Mouse (Mus musculus): Measurements from ENCODE around the gene Ipo11. TPM values are rescaled to one million over a fixed set of nuclear protein-coding genes. Genes with fewer than 3 reads are reported as not detected.

Gene Ipo11
- polyA plus RNA-seq, 1 experiment from 2014 or later: 49.3 TPM

GRCm38 (mm10) chr13:106842542-106842941, 94.2 kb downstream of the Ipo11 start:
- H3K27me3 ChIP-seq (ENCODE audit: control insufficient read depth, insufficient read depth, low read length): no peaks in the 10 kb centered on the region
- no peaks in the 10 kb centered on the region for H3K4me1 ChIP-seq (ENCODE audit: control insufficient read depth, insufficient read depth, low read length)
- ATAC-seq (ENCODE audit: insufficient number of reproducible peaks, insufficient read depth, low FRiP score, low read depth): no peak

GRCm38 (mm10) chr13:106838778-106839177, 98.0 kb downstream of the Ipo11 start:
- WGBS: 84% methylated on average over 3 of the region's 3 CpGs
- Histone ChIP-seq H3K27me3 (ENCODE audit: control insufficient read depth, insufficient read depth, low read length) (no peaks in the 10 kb centered on the region), H3K36me3 (ENCODE audit: control insufficient read depth, insufficient read depth, low read length) (peaks cover 5% of the 10 kb centered on the region; the same call in 1 of the 2 replicates), H3K9ac (replicated peaks; ENCODE audit: low read depth, low read length) (no peak overlapping the region), H3K4me1 (ENCODE audit: control insufficient read depth, insufficient read depth, low read length) (no peaks in the 10 kb centered on the region), H3K4me2 (replicated peaks; ENCODE audit: low read depth, low read length) (no peak overlapping the region), H3K9me3 (ENCODE audit: control insufficient read depth, low read depth, low read length) (no peaks in the 10 kb centered on the region), H3K27ac (ENCODE audit: low read length) (no peak overlapping the region), H3K4me3 (ENCODE audit: low read depth, low read length) (no peak overlapping the region)
- no peak for ATAC-seq (ENCODE audit: insufficient number of reproducible peaks, insufficient read depth, low FRiP score, low read depth)

More at GRCm38 (mm10) chr13:106842542-106842941, 94.2 kb downstream of the Ipo11 start:
- 91% methylated on average over 4 of the region's 4 CpGs for WGBS
- H3K27ac ChIP-seq (ENCODE audit: low read length): no peak overlapping the region
- 0 out of 2 replicates have a peak, but pooled peaks cover 5% of the 10 kb centered on the region for H3K36me3 ChIP-seq (ENCODE audit: control insufficient read depth, insufficient read depth, low read length)
- no peaks in the 10 kb centered on the region for H3K9me3 ChIP-seq (ENCODE audit: control insufficient read depth, low read depth, low read length)
- H3K4me3 ChIP-seq (ENCODE audit: low read depth, low read length): no peak overlapping the region
- no peak overlapping the region for H3K4me2 ChIP-seq (replicated peaks; ENCODE audit: low read depth, low read length)
- no peak overlapping the region for H3K9ac ChIP-seq (replicated peaks; ENCODE audit: low read depth, low read length)

GRCm38 (mm10) chr13:106836527-106836879, 100.3 kb downstream of the Ipo11 start:
- no peaks in the 10 kb centered on the region for H3K4me1 ChIP-seq (ENCODE audit: control insufficient read depth, insufficient read depth, low read length)
- ATAC-seq (ENCODE audit: insufficient number of reproducible peaks, insufficient read depth, low FRiP score, low read depth): no peak
- no peaks in the 10 kb centered on the region for H3K9me3 ChIP-seq (ENCODE audit: control insufficient read depth, low read depth, low read length)
- no peak overlapping the region for H3K4me3 ChIP-seq (ENCODE audit: low read depth, low read length)
- H3K27ac ChIP-seq (ENCODE audit: low read length): no peak overlapping the region
- peaks cover 5% of the 10 kb centered on the region; the same call in 1 of the 2 replicates for H3K36me3 ChIP-seq (ENCODE audit: control insufficient read depth, insufficient read depth, low read length)
- H3K4me2 ChIP-seq (replicated peaks; ENCODE audit: low read depth, low read length): no peak overlapping the region
- H3K9ac ChIP-seq (replicated peaks; ENCODE audit: low read depth, low read length): no peak overlapping the region
- H3K27me3 ChIP-seq (ENCODE audit: control insufficient read depth, insufficient read depth, low read length): no peaks in the 10 kb centered on the region
- 84% methylated on average over 5 of the region's 5 CpGs for WGBS

GRCm38 (mm10) chr13:106835844-106836526, 100.8 kb downstream of the Ipo11 start:
- Histone ChIP-seq H3K27me3 (ENCODE audit: control insufficient read depth, insufficient read depth, low read length) (no peaks in the 10 kb centered on the region), H3K9me3 (ENCODE audit: control insufficient read depth, low read depth, low read length) (no peaks in the 10 kb centered on the region), H3K4me1 (ENCODE audit: control insufficient read depth, insufficient read depth, low read length) (no peaks in the 10 kb centered on the region), H3K27ac (ENCODE audit: low read length) (no peak overlapping the region), H3K4me3 (ENCODE audit: low read depth, low read length) (no peak overlapping the region), H3K36me3 (ENCODE audit: control insufficient read depth, insufficient read depth, low read length) (peaks cover 5% of the 10 kb centered on the region; the same call in 1 of the 2 replicates), H3K4me2 (replicated peaks; ENCODE audit: low read depth, low read length) (0 out of 2 replicates have a peak overlapping the region, but pooled peaks have one; percentile 14), H3K9ac (replicated peaks; ENCODE audit: low read depth, low read length) (no peak overlapping the region)
- WGBS: 51% methylated on average over 15 of the region's 15 CpGs
- ATAC-seq (ENCODE audit: insufficient number of reproducible peaks, insufficient read depth, low FRiP score, low read depth): no peak

- Histone ChIP-seq H3K36me3 (ENCODE audit: control insufficient read depth, insufficient read depth, low read length) (no peaks in the 10 kb centered on the region; the same call in 1 of the 2 replicates), H3K4me1 (ENCODE audit: control insufficient read depth, insufficient read depth, low read length) (no peaks in the 10 kb centered on the region), H3K4me2 (replicated peaks; ENCODE audit: low read depth, low read length) (no peak overlapping the region), H3K9me3 (ENCODE audit: control insufficient read depth, low read depth, low read length) (no peaks in the 10 kb centered on the region), H3K27ac (ENCODE audit: low read length) (no peak overlapping the region), H3K27me3 (ENCODE audit: control insufficient read depth, insufficient read depth, low read length) (no peaks in the 10 kb centered on the region), H3K4me3 (ENCODE audit: low read depth, low read length) (no peak overlapping the region), H3K9ac (replicated peaks; ENCODE audit: low read depth, low read length) (no peak overlapping the region)
- WGBS: 14% methylated on average over 6 of the region's 6 CpGs
- ATAC-seq (ENCODE audit: insufficient number of reproducible peaks, insufficient read depth, low FRiP score, low read depth): no peak
Measured at GRCm38 (mm10) chr13:106830029-106830428, 106.7 kb downstream of the Ipo11 start.

- WGBS: 63% methylated on average over 12 of the region's 12 CpGs
- no peaks in the 10 kb centered on the region for H3K27me3 ChIP-seq (ENCODE audit: control insufficient read depth, insufficient read depth, low read length)
- no peak overlapping the region for H3K4me2 ChIP-seq (replicated peaks; ENCODE audit: low read depth, low read length)
- ATAC-seq (ENCODE audit: insufficient number of reproducible peaks, insufficient read depth, low FRiP score, low read depth): no peak
- H3K36me3 ChIP-seq (ENCODE audit: control insufficient read depth, insufficient read depth, low read length): no peaks in the 10 kb centered on the region; the same call in 1 of the 2 replicates
- no peak overlapping the region for H3K9ac ChIP-seq (replicated peaks; ENCODE audit: low read depth, low read length)
- no peaks in the 10 kb centered on the region for H3K9me3 ChIP-seq (ENCODE audit: control insufficient read depth, low read depth, low read length)
- H3K4me3 ChIP-seq (ENCODE audit: low read depth, low read length): no peak overlapping the region
- no peaks in the 10 kb centered on the region for H3K4me1 ChIP-seq (ENCODE audit: control insufficient read depth, insufficient read depth, low read length)
- H3K27ac ChIP-seq (ENCODE audit: low read length): no peak overlapping the region
Measured at GRCm38 (mm10) chr13:106829327-106829997, 107.3 kb downstream of the Ipo11 start.

GRCm38 (mm10) chr13:106825618-106826017, 111.1 kb downstream of the Ipo11 start:
- H3K27me3 ChIP-seq (ENCODE audit: control insufficient read depth, insufficient read depth, low read length): no peaks in the 10 kb centered on the region
- no peak overlapping the region for H3K4me3 ChIP-seq (ENCODE audit: low read depth, low read length)
- H3K9ac ChIP-seq (replicated peaks; ENCODE audit: low read depth, low read length): no peak overlapping the region
- WGBS: 86% methylated on average over 5 of the region's 5 CpGs
- H3K4me1 ChIP-seq (ENCODE audit: control insufficient read depth, insufficient read depth, low read length): no peaks in the 10 kb centered on the region
- H3K4me2 ChIP-seq (replicated peaks; ENCODE audit: low read depth, low read length): no peak overlapping the region
- no peak overlapping the region for H3K27ac ChIP-seq (ENCODE audit: low read length)
- H3K9me3 ChIP-seq (ENCODE audit: control insufficient read depth, low read depth, low read length): no peaks in the 10 kb centered on the region
- no peak for ATAC-seq (ENCODE audit: insufficient number of reproducible peaks, insufficient read depth, low FRiP score, low read depth)
- no peaks in the 10 kb centered on the region for H3K36me3 ChIP-seq (ENCODE audit: control insufficient read depth, insufficient read depth, low read length)

GRCm38 (mm10) chr13:106823875-106824191, 112.9 kb downstream of the Ipo11 start:
- Histone ChIP-seq H3K4me1 (ENCODE audit: control insufficient read depth, insufficient read depth, low read length) (no peaks in the 10 kb centered on the region), H3K4me2 (replicated peaks; ENCODE audit: low read depth, low read length) (no peak overlapping the region), H3K9me3 (ENCODE audit: control insufficient read depth, low read depth, low read length) (no peaks in the 10 kb centered on the region), H3K36me3 (ENCODE audit: control insufficient read depth, insufficient read depth, low read length) (no peaks in the 10 kb centered on the region), H3K27ac (ENCODE audit: low read length) (no peak overlapping the region), H3K27me3 (ENCODE audit: control insufficient read depth, insufficient read depth, low read length) (no peaks in the 10 kb centered on the region), H3K4me3 (ENCODE audit: low read depth, low read length) (no peak overlapping the region), H3K9ac (replicated peaks; ENCODE audit: low read depth, low read length) (no peak overlapping the region)
- WGBS: 90% methylated on average over 2 of the region's 2 CpGs
- ATAC-seq (ENCODE audit: insufficient number of reproducible peaks, insufficient read depth, low FRiP score, low read depth): no peak
